Mouse (Mus musculus): ENCODE data around the gene Radil.

- no peak for TF ChIP-seq CTCF (IDR thresholded peaks at IDR 0.05; ENCODE audit: borderline replicate concordance, insufficient read depth, low read depth, low read length)
- TF ChIP-seq POLR2A (IDR thresholded peaks at IDR 0.05; ENCODE audit: borderline replicate concordance, insufficient read depth, low read length) = no peak
Observed at GRCm38 (mm10) chr5:142518973-142519372, 31.9 kb downstream of the Radil start.
